Mouse (Mus musculus) forebrain, embryonic 15.5 days (tissue): ENCODE measurements around the gene Pnpla8. TPM values are rescaled to one million over a fixed set of nuclear protein-coding genes. Genes with fewer than 3 reads are reported as not detected.
A peak's percentile ranks its signal among the peaks of the same experiment; 100 is the strongest.
"Not testable (repeated sequence)": the region's sequence is repeated elsewhere in the genome, so short reads cannot be mapped to it uniquely, and the experiment has no call there.

Experiments
- ATAC-seq: fragments of 200-750 bp; cut with Nextera tagmentation; replicated peaks from 2 replicates; pipeline ENCODE4 v1.8.0; 2017; ENCODE audit warnings: mild to moderate bottlenecking, moderate TSS enrichment, moderate library complexity
- H3K27ac ChIP-seq: fragments of 300-500 bp; sonication (generic); replicated peaks from 2 replicates; pipeline ENCODE4 v1.5.1; 2015; ENCODE audit warnings: mild to moderate bottlenecking, inconsistent platforms
- H3K27me3 ChIP-seq: fragments of 300-500 bp; sonication (generic); 2 replicates; pipeline ENCODE4 v1.6.1; 2015; ENCODE audit warnings: inconsistent platforms
- H3K36me3 ChIP-seq: fragments of 300-500 bp; sonication (generic); 2 replicates; pipeline ENCODE4 v1.6.1; 2015; ENCODE audit warnings: mild to moderate bottlenecking, inconsistent platforms
- H3K4me1 ChIP-seq: fragments of 300-500 bp; sonication (generic); 2 replicates; pipeline ENCODE4 v1.6.1; 2015; ENCODE audit warnings: inconsistent platforms
- H3K4me2 ChIP-seq: fragments of 300-500 bp; sonication (generic); replicated peaks from 2 replicates; pipeline ENCODE4 v1.6.1; 2015; ENCODE audit warnings: mild to moderate bottlenecking, inconsistent platforms
- H3K4me3 ChIP-seq: fragments of 300-500 bp; sonication (generic); 2 replicates; pipeline ENCODE4 v1.5.1; 2015; ENCODE audit warnings: mild to moderate bottlenecking, inconsistent platforms
- H3K9ac ChIP-seq: fragments of 300-500 bp; sonication (generic); replicated peaks from 2 replicates; pipeline ENCODE4 v1.6.1; 2015; ENCODE audit warnings: mild to moderate bottlenecking, inconsistent platforms
- H3K9me3 ChIP-seq: fragments of 300-500 bp; sonication (generic); 2 replicates; pipeline ENCODE4 v1.6.1; 2016; ENCODE audit warnings: inconsistent platforms
- WGBS: fragments of 180-500 bp; shearing (Covaris S2); methylation state at CpG from one replicate; pipeline ENCODE4 v1.1.7; 2015; ENCODE audit warnings: mixed read lengths; 5-methylcytosine and 5-hydroxymethylcytosine counted together
- polyA plus RNA-seq: library from polyadenylated mRNA; unstranded; fragments of >200 nt; fragmentation: Nextera tagmentation; extraction: Ambion mirVana; gene quantifications from 2 replicates; pipeline ENCODE4 v1.2.1, GENCODE M21; 2015

The Pnpla8 gene
- polyA plus RNA-seq, 1 experiment from 2014 or later: 148 TPM

DNA sequence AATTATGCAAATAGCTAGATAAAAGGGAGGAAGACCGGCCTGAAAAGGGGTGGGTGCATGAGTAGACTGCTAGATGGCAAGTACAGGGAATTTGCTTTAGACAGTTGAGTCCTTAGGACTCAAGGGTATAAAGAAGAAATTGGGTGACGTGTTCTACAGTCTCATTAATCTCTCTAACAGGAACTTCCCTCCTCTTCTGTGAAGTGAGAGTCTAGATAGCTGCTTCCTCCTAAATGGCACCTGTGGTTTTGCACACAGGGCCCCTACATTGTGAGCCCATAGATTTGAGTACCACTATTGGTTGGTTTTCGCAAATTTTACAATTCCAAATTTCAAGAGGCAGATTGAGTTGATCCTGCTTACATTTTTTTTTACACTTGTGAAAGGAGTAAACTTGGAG is 3.5 kb downstream of the Pnpla8 start:
- Histone ChIP-seq H3K27me3 (no peaks in the 10 kb centered on the region), H3K4me3 (no peak overlapping the region), H3K4me1 (0 out of 2 replicates have a peak, but pooled peaks cover 7% of the 10 kb centered on the region), H3K9me3 (no peaks in the 10 kb centered on the region), H3K9ac (no peak overlapping the region), H3K4me2 (no peak overlapping the region), H3K27ac (no peak overlapping the region), H3K36me3 (no peaks in the 10 kb centered on the region)
- ATAC-seq: no peak
- 72% methylated on average over 3 of the region's 3 CpGs for WGBS

DNA sequence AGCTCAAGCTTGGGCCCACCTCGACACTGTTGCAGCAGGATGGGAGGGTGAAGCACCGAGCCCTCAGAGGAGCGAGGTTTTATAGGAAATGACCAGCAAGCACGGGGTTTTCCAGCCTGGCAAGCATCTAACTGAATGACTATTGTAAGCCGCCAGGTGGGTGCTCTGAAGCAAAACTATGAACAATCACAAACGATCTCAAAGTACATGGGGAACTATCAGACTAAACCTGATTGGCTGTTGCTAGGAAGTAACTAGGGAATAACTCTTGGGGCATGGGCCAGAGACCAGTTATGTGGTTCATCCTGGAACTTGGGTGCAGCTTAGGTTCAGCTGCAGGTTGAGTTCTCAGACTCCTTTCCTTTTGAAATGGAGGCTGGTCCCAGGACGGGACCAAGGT is 19.9 kb downstream of the Pnpla8 start:
- 65% methylated on average over 7 of the region's 7 CpGs for WGBS

DNA sequence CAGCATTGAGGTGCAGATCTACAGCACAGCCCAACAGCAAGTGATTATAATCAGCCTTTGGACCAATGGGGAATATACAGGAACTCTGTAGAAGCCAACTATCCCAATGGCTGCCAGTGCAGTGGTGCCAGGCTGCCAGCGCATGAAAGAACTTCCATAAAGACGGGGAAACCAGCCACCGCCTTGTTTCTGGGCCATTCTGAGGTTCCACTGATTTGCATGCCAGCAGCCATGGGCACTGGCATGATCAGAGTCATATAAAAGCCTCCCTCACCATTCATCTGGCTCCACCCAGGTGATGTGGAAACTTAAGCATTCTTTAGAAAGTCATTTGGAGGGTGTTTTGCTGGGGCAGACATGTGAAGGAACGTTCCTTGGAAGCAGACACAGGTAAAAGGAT is 21.2 kb downstream of the Pnpla8 start:
- Histone ChIP-seq H3K4me1 (no peaks in the 10 kb centered on the region), H3K4me3 (no peak overlapping the region), H3K9me3 (no peaks in the 10 kb centered on the region), H3K36me3 (no peaks in the 10 kb centered on the region), H3K9ac (no peak overlapping the region), H3K4me2 (no peak overlapping the region), H3K27me3 (no peaks in the 10 kb centered on the region), H3K27ac (no peak overlapping the region)
- ATAC-seq: no peak
- WGBS: 91% methylated on average over 4 of the region's 4 CpGs

More for the DNA sequence above, 19.9 kb downstream of the Pnpla8 start:
- Histone ChIP-seq H3K4me2 (no peak overlapping the region), H3K27ac (no peak overlapping the region), H3K27me3 (no peaks in the 10 kb centered on the region), H3K36me3 (no peaks in the 10 kb centered on the region), H3K4me1 (no peaks in the 10 kb centered on the region), H3K9ac (no peak overlapping the region), H3K9me3 (no peaks in the 10 kb centered on the region), H3K4me3 (no peak overlapping the region)
- no peak for ATAC-seq

DNA sequence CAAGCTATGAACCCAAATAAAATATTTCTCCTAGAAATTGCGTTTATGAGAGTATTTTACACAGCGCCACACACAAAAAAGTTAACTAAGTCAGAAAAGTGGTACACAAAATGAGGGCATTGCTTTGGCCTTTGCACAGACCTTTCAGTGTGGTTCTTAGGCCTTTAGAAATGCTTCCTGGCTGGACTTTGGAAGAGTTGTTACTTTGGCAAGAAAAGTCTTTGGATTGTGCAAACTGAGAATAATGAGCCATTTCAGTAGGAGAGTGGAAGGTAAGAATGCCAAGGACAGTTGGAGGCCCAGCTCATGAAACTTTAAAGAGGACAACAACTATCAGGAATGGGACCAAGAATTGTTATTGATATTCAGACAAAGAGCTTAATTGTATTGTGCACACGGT is 24.6 kb downstream of the Pnpla8 start:
- no peak overlapping the region for H3K9ac ChIP-seq
- H3K4me1 ChIP-seq: no peaks in the 10 kb centered on the region
- H3K4me2 ChIP-seq: no peak overlapping the region
- H3K27me3 ChIP-seq: no peaks in the 10 kb centered on the region
- no peaks in the 10 kb centered on the region for H3K36me3 ChIP-seq
- ATAC-seq: no peak
- H3K9me3 ChIP-seq: no peaks in the 10 kb centered on the region
- WGBS: 91% methylated on average over 3 of the region's 3 CpGs
- H3K4me3 ChIP-seq: no peak overlapping the region
- no peak overlapping the region for H3K27ac ChIP-seq

GRCm38 (mm10) chr12:44248309-44248977 is 27.3 kb downstream of the Pnpla8 start:
- Histone ChIP-seq H3K4me3 (no peak overlapping the region), H3K4me2 (no peak overlapping the region), H3K36me3 (no peaks in the 10 kb centered on the region), H3K27ac (no peak overlapping the region), H3K9me3 (no peaks in the 10 kb centered on the region), H3K9ac (no peak overlapping the region), H3K27me3 (no peaks in the 10 kb centered on the region), H3K4me1 (no peaks in the 10 kb centered on the region)
- WGBS: 85% methylated on average over 9 of the region's 9 CpGs
- ATAC-seq: no peak

DNA sequence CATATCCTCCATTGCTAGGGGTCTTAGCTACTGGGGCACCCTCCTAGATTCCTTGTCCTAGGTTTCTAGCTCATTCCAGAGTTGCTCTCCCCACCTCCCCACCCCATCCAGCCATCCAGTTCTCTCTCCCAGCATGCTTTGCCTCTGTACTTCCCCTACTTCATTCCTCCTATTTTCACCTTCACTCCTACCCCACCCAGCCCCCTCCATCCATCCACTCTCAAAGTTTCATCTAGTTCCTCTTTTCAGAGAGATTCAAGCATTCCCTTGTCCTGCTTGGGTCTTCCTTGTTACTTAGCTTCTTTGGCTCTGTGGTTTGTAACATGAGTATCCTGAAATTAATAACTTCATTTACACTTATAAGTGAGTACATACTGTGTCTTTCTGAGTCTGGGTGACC is 41.4 kb downstream of the Pnpla8 start:
- no peak for ATAC-seq
- Histone ChIP-seq H3K27ac (no peak overlapping the region), H3K9ac (no peak overlapping the region), H3K36me3 (no peaks in the 10 kb centered on the region), H3K4me3 (no peak overlapping the region), H3K4me1 (no peaks in the 10 kb centered on the region), H3K4me2 (no peak overlapping the region), H3K27me3 (no peaks in the 10 kb centered on the region), H3K9me3 (no peaks in the 10 kb centered on the region)

GRCm38 (mm10) chr12:44265651-44266050 is 44.5 kb downstream of the Pnpla8 start:
- H3K4me1 ChIP-seq: peaks cover 10% of the 10 kb centered on the region; the same call in 1 of the 2 replicates
- no peak for ATAC-seq
- H3K27ac ChIP-seq: no peak overlapping the region
- WGBS: 65% methylated on average over 3 of the region's 3 CpGs
- H3K9me3 ChIP-seq: no peaks in the 10 kb centered on the region
- H3K9ac ChIP-seq: no peak overlapping the region
- H3K36me3 ChIP-seq: no peaks in the 10 kb centered on the region
- H3K4me2 ChIP-seq: no peak overlapping the region
- no peaks in the 10 kb centered on the region for H3K27me3 ChIP-seq
- H3K4me3 ChIP-seq: no peak overlapping the region

- no peaks in the 10 kb centered on the region for H3K36me3 ChIP-seq
- no peaks in the 10 kb centered on the region for H3K27me3 ChIP-seq
- H3K4me1 ChIP-seq: peaks cover 12% of the 10 kb centered on the region; the same call in 1 of the 2 replicates
- H3K4me3 ChIP-seq: no peak overlapping the region
- no peak overlapping the region for H3K4me2 ChIP-seq
- H3K27ac ChIP-seq: no peak overlapping the region
- ATAC-seq: no peak
- no peak overlapping the region for H3K9ac ChIP-seq
- H3K9me3 ChIP-seq: no peaks in the 10 kb centered on the region
- 95% methylated on average over 2 of the region's 2 CpGs for WGBS
These were observed 46.0 kb downstream of the Pnpla8 start for GRCm38 (mm10) chr12:44267196-44267595.

DNA sequence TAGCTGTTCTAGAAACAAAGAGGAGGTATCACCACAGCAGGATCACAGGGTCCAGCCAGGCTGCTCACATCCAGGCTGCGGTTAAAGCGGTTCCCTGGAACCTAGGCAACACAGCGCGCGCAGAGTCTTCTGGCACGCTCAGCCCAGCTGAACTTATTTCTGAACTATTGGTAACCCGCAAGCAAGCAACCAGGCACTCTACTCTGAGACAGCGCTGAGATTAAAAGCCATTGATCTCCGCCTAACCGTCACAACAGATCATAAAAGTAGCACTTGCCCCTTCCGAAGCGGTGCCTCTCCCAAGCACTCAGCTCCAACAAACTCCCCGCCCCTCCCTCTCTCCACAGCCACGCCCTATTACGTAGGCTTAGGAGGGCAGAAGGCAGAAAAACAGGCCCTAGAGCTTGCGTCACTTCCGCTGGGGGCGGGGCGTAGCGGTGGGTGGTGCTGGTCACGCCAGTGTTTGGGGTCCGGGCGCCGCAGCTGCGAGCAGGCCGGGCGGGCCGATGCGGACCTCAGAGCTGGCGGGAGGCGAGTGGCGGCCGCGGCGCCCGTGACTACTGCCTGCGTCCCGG is 47.6 kb downstream of the Pnpla8 start:
- Histone ChIP-seq H3K4me1 (peaks cover 15% of the 10 kb centered on the region; the same call in 1 of the 2 replicates), H3K4me3 (peak overlapping the region; percentile 99), H3K9me3 (no peaks in the 10 kb centered on the region), H3K9ac (peak overlapping the region; percentile 96), H3K27ac (peak overlapping the region; percentile 99), H3K4me2 (peak overlapping the region; percentile 74), H3K36me3 (no peaks in the 10 kb centered on the region), H3K27me3 (no peaks in the 10 kb centered on the region)
- under 1% methylated on average over 38 of the region's 38 CpGs for WGBS
- peak; percentile 99 for ATAC-seq

DNA sequence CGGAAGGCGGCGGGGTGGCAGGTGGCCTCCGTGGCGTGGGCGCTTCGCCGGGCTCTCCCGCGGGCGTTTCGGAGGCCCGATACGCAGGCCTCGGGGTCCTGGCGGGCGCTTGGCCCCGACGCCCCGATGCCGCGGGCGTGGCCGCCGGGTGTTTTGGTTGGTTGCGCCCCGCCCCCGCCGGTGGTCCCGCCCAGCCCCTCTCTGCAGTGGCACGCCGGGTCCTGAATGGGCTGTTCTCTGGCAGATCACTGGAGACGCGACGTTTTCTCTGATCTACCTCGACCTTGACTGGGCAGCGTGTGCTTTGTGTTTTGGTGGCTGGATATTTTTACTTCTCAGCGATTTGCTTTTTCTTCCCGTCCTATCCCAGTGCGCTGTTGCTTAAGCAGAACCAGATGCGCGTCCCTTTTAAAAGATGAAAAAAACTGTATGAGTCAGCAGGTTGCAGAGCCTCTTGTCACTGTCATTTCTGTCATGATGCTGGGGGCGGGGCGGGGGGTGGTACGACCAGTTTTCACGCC is 48.2 kb downstream of the Pnpla8 start:
- Histone ChIP-seq H3K36me3 (no peaks in the 10 kb centered on the region), H3K4me1 (peaks cover 15% of the 10 kb centered on the region; the same call in 1 of the 2 replicates), H3K27me3 (no peaks in the 10 kb centered on the region), H3K9me3 (no peaks in the 10 kb centered on the region), H3K4me2 (peak overlapping the region; percentile 74), H3K4me3 (peak overlapping the region; percentile 99), H3K9ac (peak overlapping the region; percentile 96), H3K27ac (peak overlapping the region; percentile 99)
- WGBS: 0% methylated on average over 24 of the region's 46 CpGs
- peak; percentile 90 for ATAC-seq

DNA sequence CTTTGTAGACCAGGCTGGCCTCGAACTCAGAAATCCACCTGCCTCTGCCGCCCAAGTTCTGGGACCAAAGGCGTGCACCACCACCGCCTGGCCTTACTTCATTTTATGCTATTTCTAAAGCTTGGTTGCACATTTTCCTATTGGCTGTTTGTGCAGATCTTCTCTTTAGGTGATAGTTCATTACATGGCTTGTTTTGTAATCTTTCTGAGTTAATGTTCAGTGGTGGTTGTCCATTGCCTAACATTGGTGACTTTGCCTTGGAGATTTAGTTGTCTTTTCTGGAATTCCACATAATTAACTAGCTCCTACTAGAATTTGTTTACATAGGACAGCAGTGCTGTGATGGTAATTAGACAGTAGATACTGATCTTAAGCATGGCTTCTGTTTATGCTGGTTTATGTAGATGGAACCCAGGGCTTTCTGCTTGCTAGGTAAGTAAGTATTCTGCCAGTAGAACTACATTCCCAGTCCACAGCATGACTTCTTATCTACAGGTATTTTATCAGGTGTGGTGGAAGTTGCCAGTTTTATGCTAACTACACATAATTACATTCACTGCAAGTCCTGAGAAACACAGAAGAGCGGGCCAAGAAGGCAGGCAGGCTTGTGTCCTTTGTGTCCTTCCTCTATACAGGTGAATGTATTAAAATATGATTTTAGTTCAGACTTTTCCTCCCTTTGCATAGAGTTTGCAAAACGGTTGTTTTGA is 53.1 kb downstream of the Pnpla8 start:
- Histone ChIP-seq H3K4me1 (peaks cover 12% of the 10 kb centered on the region; the same call in 1 of the 2 replicates), H3K27ac (no peak overlapping the region), H3K4me2 (no peak overlapping the region), H3K36me3 (no peaks in the 10 kb centered on the region), H3K9me3 (no peaks in the 10 kb centered on the region), H3K27me3 (no peaks in the 10 kb centered on the region), H3K9ac (no peak overlapping the region), H3K4me3 (no peak overlapping the region)
- no peak for ATAC-seq
- WGBS: 92% methylated on average over 6 of the region's 6 CpGs

DNA sequence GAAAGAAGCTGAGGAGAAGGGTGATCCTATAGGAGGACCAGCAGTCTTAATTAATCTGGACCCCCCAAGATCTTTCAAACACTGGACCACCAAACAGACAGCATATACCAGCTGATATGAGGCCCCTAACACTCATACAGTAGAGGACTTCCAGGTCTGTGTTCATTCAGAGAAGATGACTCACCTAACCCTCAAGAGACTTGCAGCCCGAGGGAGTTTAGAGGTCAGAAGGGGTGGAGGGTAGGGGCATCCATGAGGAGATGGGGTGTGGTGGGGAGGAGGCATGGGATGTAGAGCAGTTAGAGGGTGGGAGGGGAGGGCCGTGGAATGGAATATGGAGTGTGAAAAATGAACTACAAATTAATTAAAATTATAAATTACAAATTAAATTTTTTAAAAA is 59.0 kb downstream of the Pnpla8 start:
- H3K9me3 ChIP-seq, H3K4me3 ChIP-seq, H3K27me3 ChIP-seq, ATAC-seq, H3K27ac ChIP-seq, H3K9ac ChIP-seq, H3K4me2 ChIP-seq, H3K4me1 ChIP-seq, H3K36me3 ChIP-seq: not testable (repeated sequence)
- 86% methylated on average over 2 of the region's 2 CpGs for WGBS
